Mouse (Mus musculus) heart, adult 9 months (tissue): ENCODE measurements around the gene Nfkbia.

Experiments used
- DNase-seq, 2 experiments: peaks; one replicate each; pipeline ENCODE4 v3.0.0; 2022; ENCODE audit warnings: low spot score in 2 of 2

Gene Nfkbia

GRCm38 (mm10) chr12:55492184-55492898 lies at the start of gene Nfkbia:
Nfkbia (minus strand) TSS chr12:55492647.
- DNase-seq = peak; percentile 97

GRCm38 (mm10) chr12:55539157-55539556 lies 46.7 kb upstream of the Nfkbia start:
- DNase-seq = no peak

- DNase-seq = no peak
Measured at GRCm38 (mm10) chr12:55538328-55538971, 46.0 kb upstream of the Nfkbia start.

GRCm38 (mm10) chr12:55537742-55538141 lies 45.3 kb upstream of the Nfkbia start:
- DNase-seq = no peak

- no peak for DNase-seq
Measured at GRCm38 (mm10) chr12:55536537-55537135, 44.2 kb upstream of the Nfkbia start.

GRCm38 (mm10) chr12:55526983-55527752 lies 34.7 kb upstream of the Nfkbia start:
- DNase-seq = no peak

GRCm38 (mm10) chr12:55518061-55518738 lies 25.8 kb upstream of the Nfkbia start:
- DNase-seq = peak; percentile 41 to 49

- no peak for DNase-seq
Measured at GRCm38 (mm10) chr12:55508817-55509216, 16.4 kb upstream of the Nfkbia start.

- DNase-seq = no peak
Measured at GRCm38 (mm10) chr12:55507332-55507935, 15.0 kb upstream of the Nfkbia start.

GRCm38 (mm10) chr12:55506029-55506330 lies 13.5 kb upstream of the Nfkbia start:
- DNase-seq = peak in 1 of 2 experiments; percentile 40

- DNase-seq = no peak
Measured at GRCm38 (mm10) chr12:55505314-55506028, 13.0 kb upstream of the Nfkbia start.

GRCm38 (mm10) chr12:55499031-55499430 lies 6.6 kb upstream of the Nfkbia start:
- peak in 1 of 2 experiments; percentile 78 for DNase-seq

GRCm38 (mm10) chr12:55497737-55498136 lies 5.3 kb upstream of the Nfkbia start:
- DNase-seq = no peak

GRCm38 (mm10) chr12:55495902-55496605 lies 3.6 kb upstream of the Nfkbia start:
- no peak for DNase-seq

GRCm38 (mm10) chr12:55495114-55495901 lies 2.9 kb upstream of the Nfkbia start:
- DNase-seq = peak; percentile 62 to 80

GRCm38 (mm10) chr12:55493381-55493780 lies 934 bp upstream of the Nfkbia start:
- peak; percentile 36 to 43 for DNase-seq

- no peak for DNase-seq
Measured at GRCm38 (mm10) chr12:55492941-55493340, 494 bp upstream of the Nfkbia start.

- DNase-seq = peak; percentile 96 to 98
Measured at GRCm38 (mm10) chr12:55491516-55492183, 797 bp downstream of the Nfkbia start.
